8 mouse cellular contexts compared by ENCODE assay signal in genomic region chr1:126737554-126738290, GRCm38 (mm10).
DNase-seq lines count a peak whose midpoint lies in the region; ATAC-seq and TF ChIP-seq lines count a peak whose summit lies in the region.

No protein-coding gene starts in this region.

- H3K4me2 ChIP-seq in hindbrain, embryonic 12.5 days (replicated peaks), result peak overlapping the region; percentile 70

- no peaks in the 10 kb centered on the region for H3K36me3 ChIP-seq in hindbrain, embryonic 12.5 days

- H3K27me3 ChIP-seq in hindbrain, embryonic 12.5 days, result no peaks in the 10 kb centered on the region

- peak; percentile 29; the same call in 1 of the 2 replicates for TF ChIP-seq POLR2A in lung, adult 2 months (IDR thresholded peaks at IDR 0.05; ENCODE audit: borderline replicate concordance, extremely low read depth, low read depth, low read length)

- DNase-seq in adrenal gland, adult 18-20 months (ENCODE audit: low spot score in 2 of 2), result peak; percentile 34 to 36
- DNase-seq in cerebellum, postnatal 10 days, result peak; percentile 34 to 38
- DNase-seq in gastrocnemius, adult 18-20 months (ENCODE audit: low spot score), result peak; percentile 26
- peak; percentile 52 to 60 for DNase-seq in layer of hippocampus, postnatal 10 days (ENCODE audit: low spot score in 2 of 2)
- peak; percentile 25 for DNase-seq in lung, adult 2 months
- peak; percentile 13 for DNase-seq in right cerebral cortex, adult 18-20 months
- DNase-seq in natural killer cell, adult 2 months (ENCODE audit: low spot score in 2 of 2), result no peak

- peak overlapping the region; percentile 67 for H3K27ac ChIP-seq in hindbrain, embryonic 12.5 days

- ATAC-seq in hindbrain, embryonic 12.5 days (ENCODE audit: low FRiP score), result peak; percentile 78

- H3K9ac ChIP-seq in hindbrain, embryonic 12.5 days, result peak overlapping the region; percentile 62

- 4% methylated on average over 18 of the region's 18 CpGs for WGBS in hindbrain, embryonic 12.5 days
- 7% methylated on average over 18 of the region's 18 CpGs for WGBS in lung, adult 2 months

- peaks cover 27% of the 10 kb centered on the region for H3K4me1 ChIP-seq in hindbrain, embryonic 12.5 days
- H3K4me1 ChIP-seq in lung, adult 2 months (ENCODE audit: control insufficient read depth, insufficient read depth, low read length), result peaks cover 9% of the 10 kb centered on the region; the same call in 1 of the 2 replicates

- H3K9me3 ChIP-seq in hindbrain, embryonic 12.5 days (replicated peaks), result no peaks in the 10 kb centered on the region

- TF ChIP-seq CTCF in lung, adult 2 months (IDR thresholded peaks at IDR 0.05; ENCODE audit: insufficient read depth, low read length), result no peak

- peak overlapping the region; percentile 44 for H3K4me3 ChIP-seq in hindbrain, embryonic 12.5 days
- peak overlapping the region; percentile 88 for H3K4me3 ChIP-seq in lung, adult 2 months (replicated peaks; ENCODE audit: extremely low read depth, low read depth, low read length)

Comparison
In these comparisons a context has a peak if more than half of its experiments do, and no peak if none do; other contexts are left out.
1. DNase-seq: peak in adrenal gland, adult 18-20 months (2 of 2), cerebellum, postnatal 10 days (2 of 2), gastrocnemius, adult 18-20 months (single experiment), layer of hippocampus, postnatal 10 days (2 of 2), lung, adult 2 months (single experiment) and right cerebral cortex, adult 18-20 months (single experiment); none in natural killer cell, adult 2 months (0 of 2).